Mouse (Mus musculus): ENCODE measurements at regions not wholly inside any gene's neighbourhood (a gene's known extent, or its start where the extent isn't known, plus 50 kb on each side); places are given as distances from the start of the nearest gene placed in this dataset.

DNA sequence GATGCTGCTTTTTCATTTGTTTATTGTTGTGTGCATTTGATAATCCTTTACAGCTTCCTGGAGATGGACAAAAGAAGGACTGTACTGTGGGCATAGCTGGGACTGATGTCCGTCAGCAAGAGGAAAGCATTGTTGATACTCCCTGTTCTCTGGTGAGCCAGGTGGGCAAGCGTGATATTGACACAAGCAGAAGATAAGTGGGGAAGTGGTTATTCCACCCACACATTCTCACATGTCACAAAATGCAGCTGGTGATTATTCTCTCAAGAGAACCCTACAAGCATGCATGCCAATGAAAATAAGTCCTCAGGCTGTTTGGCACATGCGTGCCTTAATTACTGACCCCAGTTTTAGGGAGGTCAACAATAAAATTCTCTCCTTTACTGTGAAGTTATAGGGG is 483.0 kb upstream of the Mef2c start:
- in situ Hi-C loops (cut with MboI, MseI): loop anchor here (10.0 kb wide), 1 partner anchor 426 kb away; no protein-coding TSS in a partner anchor

DNA sequence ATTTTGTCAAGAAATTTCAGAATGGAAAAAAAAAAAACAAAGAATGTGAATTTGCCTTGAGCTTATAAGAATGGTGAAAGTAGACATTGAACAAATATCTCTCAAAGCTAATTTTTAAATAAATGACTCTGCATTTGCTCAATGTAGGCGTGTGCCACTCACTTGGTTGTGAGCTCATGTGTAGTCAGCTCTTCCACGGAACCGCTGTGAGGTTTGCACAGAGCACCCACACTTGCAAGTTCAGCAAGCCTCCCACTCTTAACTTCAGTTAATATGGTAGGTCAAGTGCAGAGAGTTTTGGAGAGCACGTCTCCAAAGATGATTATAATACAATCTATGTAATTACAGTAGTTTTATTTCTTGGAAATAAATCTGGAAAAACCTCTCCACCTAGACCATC is 479.9 kb upstream of the Mef2c start:
- in situ Hi-C loops (cut with MboI, MseI): loop anchor here (10.0 kb wide), 1 partner anchor 429 kb away; no protein-coding TSS in a partner anchor

DNA sequence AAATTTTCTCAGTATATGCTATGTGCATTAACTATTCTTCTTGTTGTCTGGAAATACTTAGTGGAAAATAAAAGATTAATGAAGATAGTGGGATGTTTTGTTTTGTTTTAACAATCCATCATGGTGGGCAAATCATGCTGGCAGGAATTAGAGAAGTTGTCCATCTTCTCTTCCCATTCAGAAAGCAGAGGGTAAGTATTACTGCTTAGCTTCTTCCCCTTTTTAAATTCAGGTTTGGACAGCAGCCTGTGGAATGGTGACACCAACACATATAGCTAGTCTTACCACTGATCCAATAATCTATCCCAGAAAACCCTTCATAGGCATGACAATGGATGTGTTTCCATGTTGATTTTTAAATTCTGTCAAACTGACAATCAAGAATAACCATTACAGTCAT is 467.9 kb upstream of the Mef2c start:
- in situ Hi-C loops (cut with MboI, MseI): no loop called here

- in situ Hi-C loops (cut with MboI, MseI): no loop called here
These were observed 462.3 kb upstream of the Mef2c start for GRCm38 (mm10) chr13:83041506-83041905.

DNA sequence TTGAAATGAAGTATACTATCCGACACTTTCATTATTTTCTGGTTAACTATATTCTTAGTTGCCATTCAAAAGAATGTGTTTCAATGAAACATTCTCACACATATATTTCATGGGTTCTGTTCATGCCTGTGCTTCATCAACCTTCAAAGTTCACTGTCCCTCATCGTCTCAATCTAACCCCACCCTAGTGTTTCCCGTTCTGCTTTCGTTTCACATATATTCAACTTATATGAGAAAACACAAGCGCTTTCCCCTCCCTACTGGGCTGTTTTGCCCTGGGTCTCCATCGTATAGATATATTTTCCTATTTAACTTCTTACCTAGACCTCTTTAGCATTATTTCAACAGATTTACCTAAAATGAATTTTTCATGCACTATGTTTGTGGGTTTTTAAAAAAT is 458.3 kb upstream of the Mef2c start:
- in situ Hi-C loops (cut with MboI, MseI): no loop called here

GRCm38 (mm10) chr13:83045970-83046369 is 457.9 kb upstream of the Mef2c start:
- in situ Hi-C loops (cut with MboI, MseI): no loop called here

DNA sequence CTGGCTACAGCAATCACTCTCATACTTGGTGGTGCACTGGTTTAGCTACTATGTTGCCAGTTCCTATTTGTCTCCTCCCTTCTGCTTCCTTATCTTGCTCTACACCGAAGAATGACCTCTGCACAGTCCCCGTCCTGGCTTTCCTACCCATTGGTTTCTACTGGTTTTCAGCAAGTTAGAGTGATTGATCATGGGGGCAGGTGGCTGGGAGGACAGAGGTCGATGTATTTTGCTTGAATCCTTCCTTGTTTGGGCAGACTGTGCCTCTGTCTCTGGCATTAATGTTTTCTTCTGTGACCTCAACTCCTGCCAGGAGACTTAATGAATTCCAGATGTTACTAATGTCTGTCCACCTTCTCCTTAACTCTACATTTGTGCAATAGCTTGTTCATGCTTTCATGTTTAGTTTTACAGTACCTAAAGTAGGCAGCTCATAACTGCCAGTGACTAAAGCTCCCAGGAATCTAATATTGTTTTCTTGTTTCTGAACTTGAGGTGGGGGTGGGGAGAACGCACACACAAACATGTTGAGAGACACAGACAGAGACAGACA is 457.2 kb upstream of the Mef2c start:
- in situ Hi-C loops (cut with MboI, MseI): no loop called here

DNA sequence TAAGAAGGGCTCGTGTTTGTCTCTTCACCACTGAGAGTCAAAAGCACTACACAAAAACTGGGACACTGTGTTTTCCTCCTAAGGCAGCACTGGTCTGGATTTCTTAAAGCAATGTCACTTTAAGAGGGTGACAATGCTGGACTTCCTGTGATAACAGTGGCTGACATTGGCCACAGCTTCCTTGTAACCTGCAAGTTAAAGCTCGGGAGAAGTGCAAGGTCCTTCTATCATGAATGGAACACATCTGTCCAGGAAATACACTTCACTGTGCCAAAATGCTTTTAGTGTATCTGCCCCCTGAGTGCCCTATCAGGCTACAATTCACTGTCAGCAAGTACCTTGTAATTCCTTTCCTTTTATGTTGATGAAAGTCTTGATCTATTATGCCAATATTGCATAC is 448.0 kb upstream of the Mef2c start:
- in situ Hi-C loops (cut with MboI, MseI): no loop called here

- in situ Hi-C loops (cut with MboI, MseI): no loop called here
These were observed 447.4 kb upstream of the Mef2c start for GRCm38 (mm10) chr13:83056415-83056814.

DNA sequence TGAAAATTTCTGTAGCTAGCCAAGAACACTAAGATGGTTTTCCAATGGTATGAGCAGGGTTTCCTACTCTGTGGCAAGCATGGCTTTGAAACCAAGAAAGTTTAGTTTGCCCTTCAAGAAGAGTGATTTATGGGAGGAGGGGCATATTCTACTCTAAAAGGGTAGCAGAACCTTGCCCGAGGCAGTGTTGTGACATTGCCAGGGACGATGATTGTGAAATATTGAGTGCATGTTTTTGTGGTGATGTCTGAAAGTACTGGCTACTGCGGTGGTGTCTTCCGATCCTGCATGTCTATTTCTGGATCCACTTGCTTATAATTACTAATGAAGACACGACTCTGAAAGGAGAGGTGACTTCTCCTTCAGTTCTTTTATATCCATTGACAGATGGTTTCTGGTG is 439.1 kb upstream of the Mef2c start:
- in situ Hi-C loops (cut with MboI, MseI): no loop called here

- in situ Hi-C loops (cut with MboI, MseI): no loop called here
These were observed 438.6 kb upstream of the Mef2c start for GRCm38 (mm10) chr13:83065201-83065600.

DNA sequence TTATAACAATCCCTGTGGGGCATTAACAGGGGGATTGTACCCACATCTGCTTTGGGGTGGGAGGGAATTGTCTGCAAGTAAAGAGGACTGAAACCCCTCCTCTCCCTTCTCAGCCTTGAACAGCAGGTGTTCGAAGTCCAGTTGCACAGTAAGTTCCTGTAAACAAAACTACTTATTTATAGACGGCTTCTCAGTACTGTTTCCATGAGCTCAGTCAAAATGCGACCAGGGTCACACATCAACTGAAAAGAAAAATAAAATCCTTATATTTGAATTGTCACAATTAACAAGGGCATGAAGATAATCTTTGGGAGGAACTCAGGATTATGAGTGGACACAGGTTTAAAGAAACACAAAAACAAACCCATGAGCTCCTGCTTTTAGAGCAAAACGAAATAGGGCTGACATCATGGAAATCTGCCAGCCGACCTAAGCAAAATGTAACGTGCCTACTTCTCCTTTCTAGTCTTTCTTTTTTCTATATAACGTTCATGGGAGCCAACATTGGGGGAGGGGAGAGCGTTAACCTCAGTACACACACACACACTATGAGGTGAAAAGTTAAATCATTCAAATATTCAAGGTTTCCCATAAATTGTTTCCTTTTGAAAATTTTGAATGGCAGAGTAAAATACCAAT is 437.6 kb upstream of the Mef2c start:
- in situ Hi-C loops (cut with MboI, MseI): no loop called here

DNA sequence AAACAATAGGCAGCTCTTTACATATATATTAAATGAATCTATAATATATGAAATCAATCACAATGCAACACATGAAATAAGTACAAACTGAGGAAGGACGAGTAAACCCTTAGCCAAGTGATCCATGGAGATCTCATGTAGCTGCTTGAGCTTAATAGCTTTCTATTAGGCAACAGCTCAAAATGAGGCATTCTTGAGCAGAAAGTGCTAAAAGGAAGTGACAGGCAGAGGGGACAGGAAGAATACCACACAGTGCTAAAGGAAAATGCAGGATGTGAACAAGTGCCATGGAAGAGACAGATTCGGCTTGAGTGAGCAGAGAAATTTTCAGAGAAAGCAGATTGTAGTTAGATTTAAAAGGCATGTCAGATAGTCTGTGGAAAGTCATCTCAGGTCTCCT is 436.3 kb upstream of the Mef2c start:
- in situ Hi-C loops (cut with MboI, MseI): no loop called here

- in situ Hi-C loops (cut with MboI, MseI): no loop called here
These were observed 435.2 kb upstream of the Mef2c start for GRCm38 (mm10) chr13:83068588-83068987.

DNA sequence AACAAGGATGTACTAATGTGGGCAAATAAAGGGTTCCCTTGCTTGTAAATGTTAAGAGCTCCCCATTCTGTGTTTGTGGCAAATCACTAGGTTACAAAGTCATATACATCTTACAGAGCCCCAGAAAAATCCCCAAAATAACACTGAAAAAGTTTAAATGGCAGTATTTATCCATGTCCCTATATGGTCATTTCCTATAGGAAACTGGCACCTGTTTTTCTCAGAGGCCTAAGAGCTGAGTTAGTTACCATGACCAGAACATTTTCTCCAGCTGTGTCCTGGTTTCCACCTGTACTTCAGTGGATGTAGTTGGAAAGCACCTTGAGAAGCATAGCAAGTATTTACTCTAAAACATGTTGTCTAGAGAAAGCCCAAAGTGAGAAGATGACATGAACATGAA is 434.5 kb upstream of the Mef2c start:
- in situ Hi-C loops (cut with MboI, MseI): no loop called here

- in situ Hi-C loops (cut with MboI, MseI): no loop called here
These were observed 431.8 kb upstream of the Mef2c start for GRCm38 (mm10) chr13:83072073-83072472.

- in situ Hi-C loops (cut with MboI, MseI): no loop called here
These were observed 429.4 kb upstream of the Mef2c start for GRCm38 (mm10) chr13:83074219-83074965.

GRCm38 (mm10) chr13:83075320-83075877 is 428.4 kb upstream of the Mef2c start:
- in situ Hi-C loops (cut with MboI, MseI): no loop called here

- in situ Hi-C loops (cut with MboI, MseI): no loop called here
These were observed 427.2 kb upstream of the Mef2c start for GRCm38 (mm10) chr13:83076611-83077010.

- in situ Hi-C loops (cut with MboI, MseI): no loop called here
These were observed 426.7 kb upstream of the Mef2c start for GRCm38 (mm10) chr13:83077085-83077484.

GRCm38 (mm10) chr13:83079291-83079690 is 424.5 kb upstream of the Mef2c start:
- in situ Hi-C loops (cut with MboI, MseI): no loop called here

GRCm38 (mm10) chr13:83084948-83085347 is 418.9 kb upstream of the Mef2c start:
- in situ Hi-C loops (cut with MboI, MseI): no loop called here

DNA sequence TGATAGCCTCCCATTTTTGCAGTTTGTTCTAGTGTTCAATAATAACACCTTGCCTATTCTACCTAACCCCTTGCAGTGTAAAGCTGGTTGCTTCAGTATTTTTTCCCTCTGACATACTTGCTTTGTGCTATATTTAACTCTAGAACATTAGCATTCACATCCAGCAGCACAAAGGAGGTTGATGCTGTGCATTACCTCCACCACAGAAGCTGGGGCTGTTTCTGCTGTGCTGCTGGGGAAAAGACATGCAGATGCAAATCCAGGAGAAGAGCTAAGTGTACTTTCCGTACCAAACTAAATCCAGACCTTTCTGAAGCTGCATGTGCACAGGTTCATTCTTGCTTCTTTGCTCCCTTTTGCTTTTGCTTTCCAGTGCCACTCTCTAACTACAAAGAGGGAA is 403.9 kb upstream of the Mef2c start:
- in situ Hi-C loops (cut with MboI, MseI): no loop called here

Data from regulatory T cell (primary cell).